Mouse (Mus musculus) forebrain, embryonic 16.5 days (tissue): ENCODE measurements at regions not wholly inside any gene's neighbourhood (a gene's known extent, or its start where the extent isn't known, plus 50 kb on each side); places are given as distances from the start of the nearest gene placed in this dataset.

Experiments used
- ATAC-seq: fragments of 200-750 bp; cut with Nextera tagmentation; 2 replicates; pipeline ENCODE4 v1.8.0; 2017; ENCODE audit warnings: mild to moderate bottlenecking, moderate library complexity
- H3K27ac ChIP-seq: fragments of 300-500 bp; sonication (generic); 2 replicates; pipeline ENCODE4 v1.5.1; 2014; ENCODE audit warnings: low read length, control low read depth
- H3K27me3 ChIP-seq: fragments of 300-500 bp; sonication (generic); replicated peaks from 2 replicates; pipeline ENCODE4 v1.6.1; 2014; ENCODE audit warnings: low read length; ENCODE audit not compliant: control insufficient read depth, insufficient read depth
- H3K36me3 ChIP-seq: fragments of 300-500 bp; sonication (generic); 2 replicates; pipeline ENCODE4 v1.6.1; 2014; ENCODE audit not compliant: control insufficient read depth, insufficient read depth
- H3K4me1 ChIP-seq: fragments of 300-500 bp; sonication (generic); replicated peaks from 2 replicates; pipeline ENCODE4 v1.6.1; 2014; ENCODE audit warnings: low read length; ENCODE audit not compliant: control insufficient read depth, insufficient read depth
- H3K4me2 ChIP-seq: fragments of 300-500 bp; sonication (generic); 2 replicates; pipeline ENCODE4 v1.6.1; 2014; ENCODE audit warnings: mild to moderate bottlenecking, low read length, control low read depth
- H3K4me3 ChIP-seq: fragments of 300-500 bp; sonication (generic); replicated peaks from 2 replicates; pipeline ENCODE4 v1.5.1; 2014; ENCODE audit warnings: mild to moderate bottlenecking, low read length, control low read depth
- H3K9ac ChIP-seq: fragments of 300-500 bp; sonication (generic); replicated peaks from 2 replicates; pipeline ENCODE4 v1.6.1; 2014; ENCODE audit warnings: low read depth, low read length, control low read depth
- H3K9me3 ChIP-seq: fragments of 300-500 bp; sonication (generic); 2 replicates; pipeline ENCODE4 v1.6.1; 2016; ENCODE audit warnings: low read length; ENCODE audit not compliant: control insufficient read depth
- WGBS: fragments of 180-500 bp; shearing (Covaris S2); extraction: QIAGEN DNeasy Blood & Tissue Kit; methylation state at CpG from one replicate; pipeline ENCODE4 v1.1.7; 2014; 5-methylcytosine and 5-hydroxymethylcytosine counted together

DNA sequence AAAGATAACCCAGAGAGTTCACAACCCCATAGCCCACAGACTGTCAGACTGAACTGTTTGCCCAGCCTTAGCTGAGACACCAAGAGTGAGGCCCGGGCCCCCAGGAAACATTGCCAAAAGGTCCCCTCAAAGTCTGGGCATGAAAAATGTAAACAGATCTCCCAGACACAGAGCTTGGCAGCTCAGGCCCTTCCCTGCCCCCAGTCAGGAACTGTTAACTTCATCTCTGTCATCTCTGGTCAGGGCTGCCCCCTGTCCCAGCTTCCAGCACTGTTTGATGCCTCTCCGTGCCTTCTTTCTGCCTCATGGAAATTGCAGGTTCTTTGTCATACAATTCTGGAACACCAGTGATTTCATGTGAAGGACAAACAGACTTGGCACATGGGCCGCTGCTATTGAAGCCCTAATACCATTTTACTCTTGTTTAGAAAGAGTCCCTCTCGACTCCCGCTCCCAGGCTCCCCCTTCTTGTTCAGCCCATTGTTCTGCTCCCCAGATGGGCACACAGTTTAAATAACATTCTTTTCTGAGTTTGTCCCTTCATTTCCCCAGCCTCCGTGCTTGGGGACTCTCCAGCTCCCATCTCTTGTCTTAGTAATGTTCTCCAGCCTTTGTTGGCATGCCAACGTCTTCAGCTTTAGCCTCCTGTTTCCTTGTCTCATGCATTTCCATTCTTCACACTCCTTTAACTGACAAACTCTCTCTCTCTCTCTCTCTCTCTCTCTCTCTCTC lies 100.4 kb upstream of the Ranbp3l start:
- peak overlapping the region; percentile 45; the same call in 1 of the 2 replicates for H3K27ac ChIP-seq
- no peaks in the 10 kb centered on the region for H3K36me3 ChIP-seq
- H3K4me2 ChIP-seq: no peak overlapping the region
- H3K4me1 ChIP-seq: peaks cover 9% of the 10 kb centered on the region
- no peaks in the 10 kb centered on the region for H3K9me3 ChIP-seq
- 11% methylated on average over 7 of the region's 7 CpGs for WGBS
- H3K9ac ChIP-seq: no peak overlapping the region
- peak; percentile 75 for ATAC-seq
- H3K4me3 ChIP-seq: no peak overlapping the region
- no peaks in the 10 kb centered on the region for H3K27me3 ChIP-seq

DNA sequence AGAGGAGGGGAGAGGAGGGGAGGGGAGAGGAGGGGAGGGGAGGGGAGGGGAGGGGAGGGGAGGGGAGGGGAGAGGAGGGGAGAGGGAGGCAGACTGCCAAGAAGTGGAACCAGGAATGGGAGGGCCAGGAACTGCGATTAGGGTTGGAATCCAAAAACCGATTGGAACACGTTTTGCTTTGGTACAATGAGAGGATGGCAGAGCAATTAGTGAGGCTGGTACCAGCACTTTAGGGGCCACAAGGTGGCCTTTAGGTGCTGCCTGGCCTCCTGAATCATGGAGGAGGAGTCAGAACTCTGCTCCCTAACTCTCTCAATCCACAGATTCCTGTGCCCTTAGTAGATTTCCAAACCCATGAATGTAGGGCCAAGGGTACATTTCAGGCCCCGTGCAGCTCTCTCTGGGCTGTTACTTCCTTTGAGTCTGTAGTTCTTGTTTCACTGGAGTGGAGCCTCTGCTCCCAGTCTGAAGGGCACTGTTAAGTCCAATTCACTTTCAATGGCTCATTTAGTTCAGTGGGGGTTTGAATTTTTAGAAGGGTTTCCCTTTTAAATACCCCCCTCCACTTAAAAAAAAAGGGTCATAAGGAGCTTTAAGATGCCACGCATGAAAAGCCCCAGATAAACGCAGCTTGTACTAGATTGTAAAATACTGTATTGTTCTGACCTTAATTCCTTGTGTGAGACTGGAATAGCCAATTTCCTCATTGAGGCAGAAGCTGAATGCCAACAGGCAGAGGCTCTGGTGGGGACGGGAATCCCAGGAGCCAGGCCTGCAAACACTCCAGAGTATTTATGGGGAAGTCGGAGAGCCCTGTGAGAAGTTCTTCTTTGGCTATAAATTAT lies 102.4 kb upstream of the Ranbp3l start:
- Histone ChIP-seq H3K9me3 (no peaks in the 10 kb centered on the region), H3K27ac (peak overlapping the region; percentile 72)
- peak; percentile 84 for ATAC-seq

DNA sequence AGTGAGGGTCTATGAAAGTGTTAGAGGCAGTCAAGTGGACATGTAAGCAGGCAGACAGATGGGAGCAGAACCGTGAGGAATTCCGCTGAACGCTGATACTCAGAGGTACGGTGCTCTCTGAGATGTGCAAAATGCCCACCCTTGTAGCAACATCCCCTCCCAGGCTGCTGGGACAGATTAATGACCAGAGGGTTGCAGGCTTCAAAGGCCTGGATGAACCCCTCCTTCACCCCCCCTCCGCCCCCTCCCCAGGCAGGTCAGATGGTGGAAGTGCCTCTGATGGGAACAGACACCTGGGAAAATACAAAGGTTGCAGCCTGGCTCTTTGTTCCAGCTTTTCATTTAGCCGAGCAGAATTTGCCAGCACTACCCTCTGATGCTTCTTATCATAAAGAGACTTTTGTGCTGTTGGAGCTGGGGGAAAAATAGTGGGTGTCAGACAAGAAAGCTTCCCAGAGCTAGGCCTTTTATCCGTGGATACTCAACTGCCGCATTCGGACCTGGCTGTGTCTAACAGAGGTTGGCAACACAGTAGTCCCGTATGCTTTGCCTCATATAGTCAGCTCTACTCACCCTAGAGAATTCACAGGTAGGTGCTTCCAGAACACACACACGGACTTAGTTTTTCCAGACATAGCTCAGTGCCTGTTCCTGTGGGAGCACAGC lies 111.2 kb upstream of the Ranbp3l start:
- Histone ChIP-seq H3K4me1 (0 out of 2 replicates have a peak, but pooled peaks cover 3% of the 10 kb centered on the region), H3K9ac (no peak overlapping the region), H3K9me3 (peaks cover 5% of the 10 kb centered on the region; the same call in 1 of the 2 replicates), H3K4me2 (no peak overlapping the region), H3K36me3 (no peaks in the 10 kb centered on the region), H3K4me3 (no peak overlapping the region), H3K27me3 (no peaks in the 10 kb centered on the region), H3K27ac (no peak overlapping the region)
- WGBS: 48% methylated on average over 11 of the region's 11 CpGs
- ATAC-seq: no peak

More for the DNA sequence above, 102.4 kb upstream of the Ranbp3l start:
- H3K4me2 ChIP-seq: no peak overlapping the region
- peaks cover 9% of the 10 kb centered on the region for H3K4me1 ChIP-seq
- no peaks in the 10 kb centered on the region for H3K27me3 ChIP-seq
- H3K9ac ChIP-seq: no peak overlapping the region
- no peaks in the 10 kb centered on the region for H3K36me3 ChIP-seq
- WGBS: 10% methylated on average over 8 of the region's 8 CpGs
- no peak overlapping the region for H3K4me3 ChIP-seq

DNA sequence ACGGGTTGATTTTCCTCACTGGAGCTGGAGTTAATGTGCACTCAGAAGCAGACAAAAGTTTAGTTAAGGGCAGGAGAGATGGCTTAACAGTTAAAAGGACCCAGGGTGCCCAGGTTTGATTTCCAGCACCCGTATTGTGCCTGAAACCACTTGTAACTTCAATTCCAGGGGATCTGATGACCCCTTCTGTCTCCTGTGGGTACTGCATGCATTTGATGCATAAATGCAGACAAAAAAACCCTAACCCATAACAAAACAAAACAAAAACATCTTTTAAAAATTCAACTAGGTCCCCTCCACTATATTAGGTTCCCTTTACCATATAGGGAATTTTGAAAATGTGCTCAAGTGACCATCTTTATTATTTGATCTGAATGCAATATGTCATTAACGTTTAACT lies 112.2 kb upstream of the Ranbp3l start:
- no peak overlapping the region for H3K27ac ChIP-seq
- no peak overlapping the region for H3K4me2 ChIP-seq
- no peaks in the 10 kb centered on the region for H3K36me3 ChIP-seq
- H3K4me3 ChIP-seq: no peak overlapping the region
- ATAC-seq: no peak
- no peaks in the 10 kb centered on the region for H3K27me3 ChIP-seq
- H3K9me3 ChIP-seq: peaks cover 5% of the 10 kb centered on the region; the same call in 1 of the 2 replicates
- no peak overlapping the region for H3K9ac ChIP-seq
- 94% methylated on average over 3 of the region's 3 CpGs for WGBS
- H3K4me1 ChIP-seq: 0 out of 2 replicates have a peak, but pooled peaks cover 3% of the 10 kb centered on the region

DNA sequence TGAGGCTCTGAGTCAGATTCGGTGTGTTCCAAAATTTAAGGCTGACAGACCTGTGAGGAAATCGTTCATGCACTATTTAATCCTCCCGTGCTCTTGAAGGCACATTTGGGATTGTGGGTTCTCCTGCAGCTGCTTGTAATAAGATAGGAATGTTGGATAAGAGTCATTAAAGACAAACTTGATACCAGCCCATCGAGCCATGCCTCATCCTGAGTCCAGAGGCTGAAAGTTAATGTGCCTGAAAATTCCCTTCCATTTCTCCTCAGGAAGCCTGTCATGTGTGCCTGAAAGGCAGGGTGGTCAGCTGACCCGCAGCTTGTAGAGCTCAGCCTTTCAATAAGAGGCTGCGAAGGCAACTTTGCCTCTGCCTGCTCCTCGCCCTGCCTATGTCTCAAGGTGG lies 113.4 kb upstream of the Ranbp3l start:
- Histone ChIP-seq H3K36me3 (no peaks in the 10 kb centered on the region), H3K4me3 (no peak overlapping the region), H3K9me3 (peaks cover 3% of the 10 kb centered on the region; the same call in 1 of the 2 replicates), H3K9ac (no peak overlapping the region), H3K27me3 (no peaks in the 10 kb centered on the region), H3K4me2 (no peak overlapping the region), H3K4me1 (0 out of 2 replicates have a peak, but pooled peaks cover 3% of the 10 kb centered on the region), H3K27ac (no peak overlapping the region)
- ATAC-seq: no peak
- 85% methylated on average over 7 of the region's 7 CpGs for WGBS

DNA sequence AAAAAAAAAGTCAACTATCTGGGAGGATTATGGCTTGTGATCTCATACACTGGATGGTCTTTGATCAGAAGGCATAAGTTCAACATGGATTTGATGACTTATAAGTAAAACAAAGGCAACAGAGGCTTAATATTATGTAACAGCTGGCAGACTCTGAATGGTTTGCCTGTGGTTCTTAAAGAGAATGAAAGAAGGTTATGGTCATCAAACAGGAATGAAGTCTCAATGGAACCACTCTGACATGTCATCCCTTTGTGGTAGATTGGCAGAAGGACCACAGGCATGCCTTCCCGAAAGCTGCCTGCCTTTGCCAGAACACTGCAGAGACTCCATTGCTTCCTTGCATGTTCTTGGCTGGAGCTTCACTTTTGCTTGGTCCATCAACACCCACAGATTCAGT lies 116.8 kb upstream of the Ranbp3l start:
- no peak for ATAC-seq
- no peak overlapping the region for H3K4me3 ChIP-seq
- H3K36me3 ChIP-seq: no peaks in the 10 kb centered on the region
- H3K4me1 ChIP-seq: no peaks in the 10 kb centered on the region
- H3K27ac ChIP-seq: no peak overlapping the region
- H3K9ac ChIP-seq: no peak overlapping the region
- no peak overlapping the region for H3K4me2 ChIP-seq
- no peaks in the 10 kb centered on the region for H3K27me3 ChIP-seq
- WGBS: 87% methylated on average over 1 of the region's 1 CpGs
- H3K9me3 ChIP-seq: peaks cover 3% of the 10 kb centered on the region; the same call in 1 of the 2 replicates

DNA sequence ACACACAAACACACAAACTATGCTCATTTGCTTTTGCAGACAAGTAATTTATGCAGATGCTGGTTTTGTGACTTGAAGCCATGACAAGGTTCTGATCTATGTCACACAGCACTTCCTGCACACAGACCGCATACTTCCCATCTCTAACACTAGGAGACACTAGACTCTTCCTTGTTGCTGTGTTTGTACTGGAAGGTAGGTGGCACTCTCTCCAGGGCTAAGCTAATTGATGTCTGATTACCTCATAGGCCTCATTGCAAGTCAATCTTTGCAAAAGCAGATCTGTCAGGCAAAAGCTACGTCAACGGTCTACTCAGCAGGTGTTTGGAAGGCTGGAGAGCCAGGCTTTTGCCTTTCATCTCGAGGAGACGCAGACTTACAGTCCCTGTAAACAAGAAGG lies 118.3 kb upstream of the Ranbp3l start:
- Histone ChIP-seq H3K9me3 (no peaks in the 10 kb centered on the region), H3K4me1 (no peaks in the 10 kb centered on the region), H3K36me3 (no peaks in the 10 kb centered on the region), H3K27ac (no peak overlapping the region), H3K27me3 (no peaks in the 10 kb centered on the region), H3K4me2 (no peak overlapping the region), H3K4me3 (no peak overlapping the region), H3K9ac (no peak overlapping the region)
- WGBS: 55% methylated on average over 5 of the region's 5 CpGs
- ATAC-seq: no peak

DNA sequence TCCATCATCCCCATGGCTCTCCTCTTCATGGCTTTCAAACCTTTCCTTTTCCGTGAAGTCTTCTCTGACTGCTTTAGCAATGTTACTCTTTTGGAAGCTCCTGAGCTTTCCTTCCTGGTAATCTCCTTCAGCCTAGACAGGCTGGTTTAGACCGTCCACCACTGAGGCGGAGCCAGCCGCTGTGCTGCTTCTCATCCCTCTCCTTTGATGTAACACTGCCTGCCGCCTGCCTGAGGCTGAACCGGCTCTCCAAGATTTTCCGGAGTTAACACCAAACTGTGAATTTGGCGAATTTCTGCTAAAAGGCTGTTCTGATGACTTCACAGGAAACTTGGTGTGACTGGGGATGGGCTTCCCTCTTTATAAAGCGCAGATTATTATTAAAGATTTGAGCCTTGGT lies 125.6 kb upstream of the Ranbp3l start:
- no peak overlapping the region for H3K9ac ChIP-seq
- no peaks in the 10 kb centered on the region for H3K27me3 ChIP-seq
- H3K9me3 ChIP-seq: no peaks in the 10 kb centered on the region
- no peak for ATAC-seq
- no peak overlapping the region for H3K4me2 ChIP-seq
- H3K4me1 ChIP-seq: no peaks in the 10 kb centered on the region
- H3K27ac ChIP-seq: no peak overlapping the region
- H3K4me3 ChIP-seq: no peak overlapping the region
- H3K36me3 ChIP-seq: no peaks in the 10 kb centered on the region
- WGBS: 65% methylated on average over 9 of the region's 9 CpGs

DNA sequence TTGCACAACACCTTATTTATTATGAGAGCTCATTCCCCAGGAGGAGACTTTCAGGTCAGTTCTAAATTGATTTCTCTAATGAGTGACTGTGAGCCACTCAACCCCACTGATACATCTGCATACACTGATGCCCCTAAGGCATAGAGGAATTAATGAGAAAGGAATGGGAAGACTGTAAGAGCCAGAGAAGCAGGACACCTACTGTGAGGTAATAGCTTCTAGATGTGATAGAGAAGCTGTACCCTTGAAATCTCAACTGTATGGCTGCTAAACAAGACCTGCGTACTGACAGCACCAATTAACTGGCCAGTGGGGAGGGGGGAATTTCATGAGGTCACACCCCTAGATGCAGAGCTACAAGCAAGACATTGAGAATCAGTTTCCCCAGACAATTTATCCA lies 128.3 kb upstream of the Ranbp3l start:
- WGBS: 50% methylated on average over 1 of the region's 1 CpGs
- H3K9ac ChIP-seq: no peak overlapping the region
- H3K27me3 ChIP-seq: no peaks in the 10 kb centered on the region
- no peak overlapping the region for H3K4me2 ChIP-seq
- H3K27ac ChIP-seq: no peak overlapping the region
- no peaks in the 10 kb centered on the region for H3K36me3 ChIP-seq
- H3K4me3 ChIP-seq: no peak overlapping the region
- ATAC-seq: no peak
- no peaks in the 10 kb centered on the region for H3K9me3 ChIP-seq
- no peaks in the 10 kb centered on the region for H3K4me1 ChIP-seq
